Mouse (Mus musculus): ENCODE measurements around the gene Tmem179. TPM values are rescaled to one million over a fixed set of nuclear protein-coding genes. Genes with fewer than 3 reads are reported as not detected.

The Tmem179 gene
- polyA plus RNA-seq, 1 experiment from 2014 or later = 0.70 TPM

DNA sequence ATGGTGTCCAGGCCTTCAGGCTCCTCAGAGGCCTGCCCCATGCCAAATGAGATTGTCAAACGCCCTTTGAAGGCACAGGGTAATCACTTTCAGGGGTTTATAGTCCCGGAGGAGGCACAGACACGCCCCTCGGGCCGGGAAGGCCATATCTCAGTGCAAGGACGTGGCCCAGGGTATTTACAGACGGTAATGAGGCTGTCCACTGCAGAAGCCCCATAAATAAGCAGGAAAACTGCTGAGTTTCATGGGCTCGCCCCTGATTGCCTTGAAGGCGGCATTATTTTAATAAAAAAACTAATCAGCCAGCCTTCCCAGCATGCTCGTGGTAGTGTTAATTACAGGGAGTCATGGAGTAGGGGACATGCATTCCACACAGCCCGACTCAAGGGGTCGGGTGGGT lies 54.1 kb downstream of the Tmem179 start:
- 63% methylated on average over 12 of the region's 12 CpGs for WGBS
- H3K4me1 ChIP-seq = no peaks in the 10 kb centered on the region
- no peak for ATAC-seq (ENCODE audit: extremely low read depth, insufficient number of reproducible peaks, low FRiP score, low TSS enrichment)
- H3K27ac ChIP-seq (replicated peaks) = no peak overlapping the region
- H3K9ac ChIP-seq = no peak overlapping the region
- peaks cover 42% of the 10 kb centered on the region for H3K27me3 ChIP-seq (replicated peaks)
- no peak overlapping the region for H3K4me2 ChIP-seq
- H3K36me3 ChIP-seq = no peaks in the 10 kb centered on the region
- no peaks in the 10 kb centered on the region for H3K9me3 ChIP-seq
- no peak overlapping the region for H3K4me3 ChIP-seq

DNA sequence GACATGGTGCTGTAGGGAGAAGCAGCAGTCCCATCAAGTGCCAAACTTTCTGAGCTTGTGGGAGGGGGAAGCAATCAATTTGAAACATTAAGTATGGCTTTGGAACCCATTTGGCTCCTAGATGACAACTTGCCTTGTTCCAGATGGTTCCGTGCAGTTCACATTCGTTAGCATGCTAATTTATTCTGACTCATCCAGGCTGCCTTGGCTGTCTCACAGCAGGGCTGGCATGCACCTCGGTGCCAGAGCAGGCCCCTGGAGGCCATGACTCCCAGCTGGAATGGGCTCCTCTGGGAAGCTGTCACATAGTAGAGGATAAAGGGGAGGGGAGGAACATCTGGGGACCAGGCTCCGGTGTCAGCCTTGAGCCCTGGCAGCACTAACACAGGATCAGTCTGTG lies 58.7 kb downstream of the Tmem179 start:
- H3K4me1 ChIP-seq = no peaks in the 10 kb centered on the region
- no peak for ATAC-seq (ENCODE audit: extremely low read depth, insufficient number of reproducible peaks, low FRiP score, low TSS enrichment)
- no peak overlapping the region for H3K27ac ChIP-seq (replicated peaks)
- H3K36me3 ChIP-seq = no peaks in the 10 kb centered on the region
- peaks cover 25% of the 10 kb centered on the region for H3K27me3 ChIP-seq (replicated peaks)
- no peak overlapping the region for H3K9ac ChIP-seq
- WGBS = 47% methylated on average over 4 of the region's 4 CpGs
- H3K4me3 ChIP-seq = no peak overlapping the region
- H3K4me2 ChIP-seq = no peak overlapping the region
- H3K9me3 ChIP-seq = no peaks in the 10 kb centered on the region

DNA sequence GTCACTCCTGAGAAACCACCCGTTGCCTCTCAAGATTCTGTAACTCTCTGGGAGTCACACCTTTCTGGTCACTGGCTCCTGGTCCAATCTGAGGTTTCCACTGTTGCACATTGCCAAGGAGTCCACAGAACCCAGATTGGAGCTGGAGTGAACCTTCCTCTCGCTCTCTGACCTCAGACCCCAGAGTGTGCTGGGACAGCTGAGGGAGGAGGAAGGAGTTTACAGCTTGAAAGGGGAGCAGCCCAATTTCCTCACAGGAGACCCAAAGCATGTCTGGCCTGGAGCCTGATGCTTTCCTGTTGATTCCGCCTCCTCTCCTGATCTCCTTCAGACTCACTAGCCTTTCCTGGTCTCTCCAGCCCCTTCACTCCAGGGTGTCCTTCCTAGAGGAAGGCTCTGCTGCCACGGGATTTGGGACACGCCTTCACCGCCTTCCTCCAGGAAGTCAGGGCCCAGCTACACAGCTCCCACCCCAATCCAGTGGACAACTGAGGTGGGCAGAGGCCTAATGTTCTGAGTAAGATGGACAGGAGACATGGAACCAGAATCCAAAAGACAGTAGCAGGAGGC lies 60.3 kb downstream of the Tmem179 start:
- Histone ChIP-seq H3K27me3 (replicated peaks) (peaks cover 25% of the 10 kb centered on the region), H3K4me2 (no peak overlapping the region), H3K4me1 (no peaks in the 10 kb centered on the region), H3K9ac (no peak overlapping the region), H3K36me3 (no peaks in the 10 kb centered on the region), H3K4me3 (no peak overlapping the region), H3K27ac (replicated peaks) (no peak overlapping the region), H3K9me3 (no peaks in the 10 kb centered on the region)
- 60% methylated on average over 6 of the region's 6 CpGs for WGBS
- no peak for ATAC-seq (ENCODE audit: extremely low read depth, insufficient number of reproducible peaks, low FRiP score, low TSS enrichment)

DNA sequence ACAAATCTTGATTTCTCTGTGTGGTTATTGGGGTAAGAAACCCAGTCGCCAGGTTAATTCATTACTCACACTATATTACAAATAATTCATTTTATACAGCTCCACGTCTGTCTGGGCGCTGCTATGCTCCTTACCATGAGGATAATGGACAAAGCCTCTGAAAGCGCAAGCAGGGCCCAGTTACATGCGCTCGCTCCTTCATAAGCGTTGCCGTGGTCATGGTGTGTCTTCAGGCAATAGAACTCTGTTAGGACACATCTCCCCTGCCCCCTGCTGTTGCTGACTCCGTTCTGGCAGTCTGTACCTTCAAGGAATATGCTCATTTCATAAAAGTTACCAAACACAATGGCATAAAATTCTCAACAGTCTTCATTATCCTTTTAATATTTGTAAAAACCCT lies 64.7 kb downstream of the Tmem179 start:
- no peak overlapping the region for H3K4me3 ChIP-seq
- no peak overlapping the region for H3K4me2 ChIP-seq
- H3K27ac ChIP-seq (replicated peaks) = no peak overlapping the region
- H3K4me1 ChIP-seq = 0 out of 2 replicates have a peak, but pooled peaks cover 3% of the 10 kb centered on the region
- peaks cover 4% of the 10 kb centered on the region; the same call in 1 of the 2 replicates for H3K27me3 ChIP-seq (replicated peaks)
- ATAC-seq (ENCODE audit: extremely low read depth, insufficient number of reproducible peaks, low FRiP score, low TSS enrichment) = no peak
- no peaks in the 10 kb centered on the region for H3K36me3 ChIP-seq
- no peak overlapping the region for H3K9ac ChIP-seq
- peaks cover 8% of the 10 kb centered on the region for H3K9me3 ChIP-seq
- 85% methylated on average over 9 of the region's 9 CpGs for WGBS

DNA sequence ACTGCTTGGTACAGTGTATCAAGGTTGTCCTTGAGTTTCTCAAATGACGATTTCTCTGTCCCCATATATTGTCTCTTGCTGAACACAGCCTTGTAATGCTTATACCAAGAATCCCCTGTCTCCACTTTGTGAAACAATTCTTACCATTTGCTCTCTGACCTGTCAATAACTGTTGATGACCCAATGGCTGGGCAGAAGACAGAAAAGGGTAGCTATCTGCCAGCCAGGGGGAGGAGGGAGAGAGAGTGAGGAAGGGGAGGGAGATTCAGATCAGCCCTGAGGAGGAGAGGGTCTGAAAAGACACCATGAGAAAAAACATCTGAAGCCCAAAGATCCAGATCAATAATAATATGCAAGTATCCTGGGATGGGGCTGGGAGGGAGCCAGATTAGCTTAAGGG lies 65.2 kb downstream of the Tmem179 start:
- WGBS = 80% methylated on average over 1 of the region's 1 CpGs
- Histone ChIP-seq H3K9ac (no peak overlapping the region), H3K27me3 (replicated peaks) (peaks cover 4% of the 10 kb centered on the region; the same call in 1 of the 2 replicates), H3K4me3 (no peak overlapping the region), H3K4me1 (0 out of 2 replicates have a peak, but pooled peaks cover 3% of the 10 kb centered on the region), H3K36me3 (no peaks in the 10 kb centered on the region), H3K4me2 (no peak overlapping the region), H3K27ac (replicated peaks) (no peak overlapping the region), H3K9me3 (peaks cover 12% of the 10 kb centered on the region)
- ATAC-seq (ENCODE audit: extremely low read depth, insufficient number of reproducible peaks, low FRiP score, low TSS enrichment) = no peak

DNA sequence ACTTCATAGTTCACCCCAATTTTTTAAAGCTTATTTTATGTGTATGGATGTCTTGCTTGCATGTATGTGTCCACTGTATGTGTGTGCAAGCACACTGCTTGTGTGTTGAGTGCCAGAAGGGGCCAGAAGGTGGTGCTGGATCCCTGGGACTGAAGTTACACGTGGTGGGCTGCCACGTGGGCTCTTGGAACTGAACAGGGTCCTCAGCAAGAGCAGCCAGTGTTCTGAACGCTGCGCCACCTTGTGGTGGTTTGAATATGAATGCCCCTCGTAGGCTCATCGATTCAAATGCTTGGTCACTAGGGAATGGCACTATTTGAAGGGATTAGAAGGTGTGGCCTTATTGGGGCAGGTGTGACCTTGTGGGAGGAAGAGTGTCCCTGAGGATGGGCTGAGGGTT lies 65.7 kb downstream of the Tmem179 start:
- 26% methylated on average over 6 of the region's 6 CpGs for WGBS
- no peak for ATAC-seq (ENCODE audit: extremely low read depth, insufficient number of reproducible peaks, low FRiP score, low TSS enrichment)

More for the DNA sequence above, 65.7 kb downstream of the Tmem179 start:
- no peak overlapping the region for H3K4me2 ChIP-seq
- no peak overlapping the region for H3K9ac ChIP-seq
- H3K27me3 ChIP-seq (replicated peaks) = peaks cover 4% of the 10 kb centered on the region; the same call in 1 of the 2 replicates
- H3K36me3 ChIP-seq = no peaks in the 10 kb centered on the region
- no peak overlapping the region for H3K4me3 ChIP-seq
- H3K9me3 ChIP-seq = peaks cover 17% of the 10 kb centered on the region
- H3K4me1 ChIP-seq = 0 out of 2 replicates have a peak, but pooled peaks cover 3% of the 10 kb centered on the region
- no peak overlapping the region for H3K27ac ChIP-seq (replicated peaks)

Other genes starting within 250 kb of the Tmem179 start
- gene A530016L24Rik, start 27.3 kb downstream of the Tmem179 start, polyA plus RNA-seq (2015; fragmentation: Nextera tagmentation; extraction: Ambion mirVana) = 6.0 and 6.2 TPM in 2 replicates
- gene Inf2, start 72.0 kb upstream of the Tmem179 start, polyA plus RNA-seq (2015; fragmentation: Nextera tagmentation; extraction: Ambion mirVana) = 3.2 TPM in 2 replicates
- gene Adssl1, start 103.3 kb upstream of the Tmem179 start, polyA plus RNA-seq (2015; fragmentation: Nextera tagmentation; extraction: Ambion mirVana) = 69.3 and 83.9 TPM in 2 replicates
- gene Siva1, start 127.9 kb upstream of the Tmem179 start, polyA plus RNA-seq (2015; fragmentation: Nextera tagmentation; extraction: Ambion mirVana) = 129 and 149 TPM in 2 replicates
- gene Akt1, start 158.1 kb upstream of the Tmem179 start, polyA plus RNA-seq (2015; fragmentation: Nextera tagmentation; extraction: Ambion mirVana) = 59.2 and 66.6 TPM in 2 replicates
- gene Zbtb42, start 162.1 kb upstream of the Tmem179 start, polyA plus RNA-seq (2015; fragmentation: Nextera tagmentation; extraction: Ambion mirVana) = 5.8 and 6.2 TPM in 2 replicates
- gene Cep170b, start 203.7 kb upstream of the Tmem179 start, polyA plus RNA-seq (2015; fragmentation: Nextera tagmentation; extraction: Ambion mirVana) = 4.0 and 4.3 TPM in 2 replicates
- gene Pld4, start 243.9 kb upstream of the Tmem179 start, polyA plus RNA-seq (2015; fragmentation: Nextera tagmentation; extraction: Ambion mirVana) = 5.5 and 7.0 TPM in 2 replicates

All from heart, embryonic 13.5 days (tissue).